Mouse (Mus musculus): ENCODE measurements around the gene Fam205a4. TPM values are rescaled to one million over a fixed set of nuclear protein-coding genes. Genes with fewer than 3 reads are reported as not detected.
"Not testable (repeated sequence)": the region's sequence is repeated elsewhere in the genome, so short reads cannot be mapped to it uniquely, and the experiment has no call there.

Gene Fam205a4
- 0.49 and 0.53 TPM in 2 replicates for polyA plus RNA-seq (2015; fragmentation: Nextera tagmentation; extraction: Ambion mirVana)

- WGBS = no CpG with 5 or more reads among the region's 1 CpGs
- not testable (repeated sequence) for H3K9ac ChIP-seq; H3K9me3 ChIP-seq; H3K4me3 ChIP-seq; H3K27me3 ChIP-seq; H3K4me2 ChIP-seq (replicated peaks); H3K4me1 ChIP-seq; H3K36me3 ChIP-seq; ATAC-seq (ENCODE audit: low FRiP score, low read depth); H3K27ac ChIP-seq
These were observed at the start of gene Fam205a4 for GRCm38 (mm10) chr4:41965758-41966157. Fam205a4 (plus strand) TSS chr4:41966058.

GRCm38 (mm10) chr4:41941272-41941671, 24.6 kb upstream of the Fam205a4 start, which contains the start of gene Gm20878:
Gm20878 (plus strand) TSS chr4:41941572.
- not testable (repeated sequence) for H3K36me3 ChIP-seq; H3K9ac ChIP-seq; H3K9me3 ChIP-seq; H3K27me3 ChIP-seq; ATAC-seq (ENCODE audit: low FRiP score, low read depth); H3K4me1 ChIP-seq; H3K27ac ChIP-seq; H3K4me2 ChIP-seq (replicated peaks); H3K4me3 ChIP-seq
- WGBS = no CpG with 5 or more reads among the region's 8 CpGs

Other genes with a start within 250 kb of the Fam205a4 start
- gene Dctn3, start 242.9 kb upstream of the Fam205a4 start, polyA plus RNA-seq (2015; fragmentation: Nextera tagmentation; extraction: Ambion mirVana) = 104 and 106 TPM in 2 replicates
- gene Arid3c, start 234.9 kb upstream of the Fam205a4 start, polyA plus RNA-seq (2015; fragmentation: Nextera tagmentation; extraction: Ambion mirVana) = 0.14 TPM in 1 of 2 replicates, not detected in the other
- gene Galt, start 210.8 kb upstream of the Fam205a4 start, polyA plus RNA-seq (2015; fragmentation: Nextera tagmentation; extraction: Ambion mirVana) = 40.4 and 47.3 TPM in 2 replicates
- gene Sigmar1, start 209.9 kb upstream of the Fam205a4 start, polyA plus RNA-seq (2015; fragmentation: Nextera tagmentation; extraction: Ambion mirVana) = 81.8 and 84.6 TPM in 2 replicates
- gene Ccl27a, start 191.8 kb upstream of the Fam205a4 start, polyA plus RNA-seq (2015; fragmentation: Nextera tagmentation; extraction: Ambion mirVana) = 53.0 and 64.8 TPM in 2 replicates
- 14.3 TPM in 1 of 2 replicates, not detected in the other for gene Gm21541, start 62.4 kb upstream of the Fam205a4 start, polyA plus RNA-seq (2015; fragmentation: Nextera tagmentation; extraction: Ambion mirVana)
- 4.6 TPM in 2 replicates for gene Gm20878, start 24.5 kb upstream of the Fam205a4 start, polyA plus RNA-seq (2015; fragmentation: Nextera tagmentation; extraction: Ambion mirVana)
- 0.39 TPM in 1 of 2 replicates, not detected in the other for gene Gm21093, start 68.7 kb downstream of the Fam205a4 start, polyA plus RNA-seq (2015; fragmentation: Nextera tagmentation; extraction: Ambion mirVana)
- not detected in 2 replicates for gene Gm3893, start 125.1 kb downstream of the Fam205a4 start, polyA plus RNA-seq (2015; fragmentation: Nextera tagmentation; extraction: Ambion mirVana)
- 7.7 TPM in 1 of 2 replicates, not detected in the other for gene Gm13304, start 148.8 kb downstream of the Fam205a4 start, polyA plus RNA-seq (2015; fragmentation: Nextera tagmentation; extraction: Ambion mirVana)
- 1.1 TPM in 1 of 2 replicates, not detected in the other for gene Gm13306, start 187.4 kb downstream of the Fam205a4 start, polyA plus RNA-seq (2015; fragmentation: Nextera tagmentation; extraction: Ambion mirVana)
- 1.2 TPM in 2 replicates for gene Gm13305, start 202.5 kb downstream of the Fam205a4 start, polyA plus RNA-seq (2015; fragmentation: Nextera tagmentation; extraction: Ambion mirVana)